Mouse (Mus musculus): Measurements from ENCODE around the gene Rtraf.

DNA sequence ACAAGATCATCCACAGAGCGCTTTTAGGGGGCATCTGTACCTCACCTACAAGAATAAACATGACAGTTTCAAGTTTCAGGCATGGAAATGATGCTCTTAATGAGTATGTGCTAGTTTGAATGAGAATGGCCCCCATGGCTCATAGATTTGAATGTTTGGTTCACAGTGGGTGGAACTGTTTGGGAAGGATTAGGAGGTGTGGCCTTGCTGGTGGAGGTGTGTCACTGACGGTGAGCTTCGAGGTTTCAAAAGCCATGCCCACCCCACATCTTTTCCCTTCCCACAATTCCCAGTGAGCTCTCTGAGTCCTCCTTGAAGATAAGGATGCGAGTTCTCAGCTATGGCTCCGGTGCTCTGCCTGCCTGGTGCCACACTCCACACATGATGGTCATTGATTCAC, 1.9 kb downstream of the Rtraf start:
- TF ChIP-seq CTCF (IDR thresholded peaks at IDR 0.05; ENCODE audit: extremely low read depth, insufficient read depth, low read length) = no peak
- no peak for TF ChIP-seq POLR2A (IDR thresholded peaks at IDR 0.05; ENCODE audit: extremely low read depth, insufficient read depth, low read length)

Measured in cortical plate, adult 2 months (tissue).